Mouse (Mus musculus) thymus, adult 2 months (tissue): ENCODE measurements at regions not wholly inside any gene's neighbourhood (a gene's known extent, or its start where the extent isn't known, plus 50 kb on each side); places are given as distances from the start of the nearest gene placed in this dataset.

Experiments
- CTCF ChIP-seq: fragments of 200-500 bp; IDR thresholded peaks from 2 replicates; pipeline ENCODE4 v1.5.1; 2012; ENCODE audit warnings: mild to moderate bottlenecking, control low read depth, low read length, moderate library complexity, borderline replicate concordance; ENCODE audit not compliant: control insufficient read depth, poor library complexity, insufficient read depth; ENCODE audit errors: extremely low read depth
- POLR2A ChIP-seq: fragments of 200-500 bp; IDR thresholded peaks from 2 replicates; pipeline ENCODE4 v1.6.1; 2012; ENCODE audit warnings: mild to moderate bottlenecking, low read length, control low read depth, moderate library complexity; ENCODE audit not compliant: control insufficient read depth, poor library complexity, insufficient read depth; ENCODE audit errors: extremely low read depth

GRCm38 (mm10) chr6:24301681-24302080, 133.8 kb upstream of the Slc13a1 start:
- TF ChIP-seq POLR2A: no peak
- TF ChIP-seq CTCF: no peak
